Mouse (Mus musculus): ENCODE results near the gene Grik1. TPM values are rescaled to one million over a fixed set of nuclear protein-coding genes. Genes with fewer than 3 reads are reported as not detected.

Grik1 gene
- polyA plus RNA-seq, 1 experiment from 2014 or later: 4.3 TPM

Other genes with a start within 250 kb of the Grik1 start
- gene Cldn17, start 216.7 kb upstream of the Grik1 start, polyA plus RNA-seq (2016; fragmentation: Nextera tagmentation; extraction: Ambion mirVana): not detected in 2 replicates